Mouse (Mus musculus) lung, adult 2 months (tissue): ENCODE measurements around the gene Tgfb1i1.

Experiments
- CTCF ChIP-seq: fragments of 200-500 bp; IDR thresholded peaks from 2 replicates; pipeline ENCODE4 v1.5.1; 2011; ENCODE audit warnings: mild to moderate bottlenecking, low read length, control low read depth; ENCODE audit not compliant: insufficient read depth
- POLR2A ChIP-seq: fragments of 200-500 bp; IDR thresholded peaks from 2 replicates; pipeline ENCODE4 v1.6.1; 2011; ENCODE audit warnings: low read depth, mild to moderate bottlenecking, control low read depth, low read length, borderline replicate concordance; ENCODE audit errors: extremely low read depth

- TF ChIP-seq CTCF: no peak
- no peak for TF ChIP-seq POLR2A
Measured at GRCm38 (mm10) chr7:128297291-128297616, 50.6 kb downstream of the Tgfb1i1 start.
